Mouse (Mus musculus) gonadal fat pad, adult 2 months (tissue): ENCODE data around the gene Spns3. TPM values are rescaled to one million over a fixed set of nuclear protein-coding genes. Genes with fewer than 3 reads are reported as not detected.

Source experiments
- DNase-seq: peaks from one replicate; pipeline ENCODE4 v3.0.0-alpha.2; 2012; ENCODE audit warnings: low read depth
- polyA plus RNA-seq: library from polyadenylated mRNA; depleted of rRNA; stranded (reverse); fragments of >200 nt; gene quantifications from 2 replicates; pipeline ENCODE4 v1.2.3, GENCODE M21; 2012

Gene Spns3
- polyA plus RNA-seq, 1 experiment, result 2.5 TPM

DNA sequence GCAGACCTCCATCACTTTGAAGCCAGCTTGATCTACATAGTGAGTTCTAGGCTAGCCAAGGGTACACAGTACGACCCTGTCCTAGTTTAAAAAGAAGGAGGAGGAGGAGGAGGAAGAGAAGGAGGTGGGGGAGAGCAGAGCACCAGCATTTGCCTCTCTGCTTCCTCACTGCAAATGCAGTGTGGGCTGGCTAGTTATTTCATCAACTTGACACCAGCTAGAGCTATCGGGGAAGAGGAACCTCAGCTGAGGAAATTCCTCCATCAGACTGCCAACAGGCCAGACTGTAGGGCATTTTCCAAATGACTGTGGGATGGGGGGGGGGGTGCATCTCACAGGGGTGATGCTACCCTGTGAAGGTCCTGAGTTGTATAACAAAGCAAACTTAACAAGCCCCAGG is 31.9 kb downstream of the Spns3 start:
- no peak for DNase-seq

DNA sequence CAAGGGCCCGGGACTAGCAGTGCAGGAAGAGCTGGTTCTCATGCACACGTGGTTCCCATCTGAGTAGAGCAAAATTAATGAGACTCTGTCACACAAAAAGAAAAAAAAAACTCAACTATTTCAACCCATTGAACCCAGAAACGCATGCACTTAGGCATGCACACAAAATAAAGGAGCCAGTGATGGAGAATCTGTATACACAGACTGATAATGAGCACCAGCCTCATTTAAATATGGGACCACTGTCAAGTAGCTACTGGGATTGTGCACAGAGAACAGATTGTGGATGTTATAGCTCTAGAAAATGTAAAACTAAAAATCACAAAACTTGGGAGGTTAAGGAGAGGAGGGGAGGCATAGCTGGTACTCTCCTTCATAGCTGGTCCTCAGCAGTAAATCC is 35.3 kb downstream of the Spns3 start:
- DNase-seq, result no peak

DNA sequence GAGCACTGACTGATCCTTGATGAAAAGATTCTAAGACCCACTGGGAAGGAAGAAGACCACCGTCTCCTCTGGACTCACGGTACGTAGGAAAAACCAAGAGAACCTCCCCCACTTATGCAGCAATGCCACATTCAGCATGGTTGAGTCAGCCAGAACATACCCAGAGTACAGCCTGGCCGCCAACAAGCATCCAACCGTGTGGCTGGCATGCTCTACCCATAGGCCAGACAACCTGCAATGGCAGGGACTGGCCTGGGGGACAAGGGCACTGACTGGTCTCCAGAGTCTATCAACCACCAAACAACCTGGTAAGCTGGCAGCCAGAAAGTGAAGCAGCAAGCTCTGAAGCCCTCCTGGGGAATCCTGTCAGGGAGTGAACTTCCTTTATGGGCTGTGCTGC is 41.7 kb downstream of the Spns3 start:
- DNase-seq, result no peak

DNA sequence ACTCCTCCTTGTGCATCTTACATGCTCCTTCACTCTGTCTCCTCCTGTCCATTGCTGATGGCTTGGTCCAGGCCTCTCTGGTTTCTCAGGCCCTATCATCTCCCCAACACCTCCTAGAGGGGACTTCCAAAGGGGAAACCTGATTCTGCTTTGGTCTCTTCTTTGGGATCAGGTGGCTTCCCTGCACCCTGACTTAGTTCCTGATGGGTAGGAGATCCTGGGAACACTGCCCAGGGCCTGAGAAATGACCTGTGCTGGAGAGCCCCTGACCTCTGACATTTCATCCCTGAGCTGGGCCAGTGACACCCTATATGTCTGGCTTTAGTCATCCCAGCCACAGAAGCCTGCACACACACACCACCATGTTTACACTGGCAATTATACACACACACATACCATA is 42.7 kb downstream of the Spns3 start:
- no peak for DNase-seq

DNA sequence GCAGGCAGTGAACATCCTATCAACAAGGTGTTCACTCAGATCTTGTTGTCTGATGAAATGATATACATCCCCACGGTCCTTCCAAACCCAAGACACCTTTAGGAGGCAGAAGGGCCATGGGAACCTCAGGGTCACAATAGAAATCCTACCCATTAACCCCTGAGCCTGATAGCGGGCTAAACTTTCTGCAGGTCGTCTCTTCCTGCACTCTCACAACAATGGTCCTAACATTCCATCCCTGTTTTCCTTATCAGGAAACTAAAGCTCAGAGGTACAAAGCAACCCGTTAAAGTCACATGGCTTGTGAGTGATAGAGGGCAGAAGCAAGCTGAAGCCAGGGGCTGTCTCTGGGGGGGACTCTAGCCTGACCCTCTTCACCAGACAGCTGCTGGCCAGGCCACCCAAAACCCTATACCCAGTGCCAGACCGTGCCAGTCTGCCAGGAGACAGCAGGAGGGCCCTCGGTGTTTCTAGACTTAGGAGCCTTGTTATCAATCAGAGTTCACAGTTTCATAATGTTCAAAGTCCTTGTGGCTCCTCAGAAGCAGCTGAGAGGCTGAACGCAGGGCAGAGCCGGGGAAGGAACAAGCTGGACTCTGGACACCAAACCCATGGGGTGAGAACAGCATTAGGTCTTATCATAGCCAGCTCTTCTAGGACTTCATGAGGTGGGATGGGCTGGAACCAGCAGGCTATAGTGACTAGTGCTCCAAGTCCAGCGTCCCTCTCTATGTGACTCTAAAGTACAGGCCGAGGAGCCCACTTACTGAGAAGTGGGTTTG is 46.1 kb downstream of the Spns3 start:
- DNase-seq, result no peak

DNA sequence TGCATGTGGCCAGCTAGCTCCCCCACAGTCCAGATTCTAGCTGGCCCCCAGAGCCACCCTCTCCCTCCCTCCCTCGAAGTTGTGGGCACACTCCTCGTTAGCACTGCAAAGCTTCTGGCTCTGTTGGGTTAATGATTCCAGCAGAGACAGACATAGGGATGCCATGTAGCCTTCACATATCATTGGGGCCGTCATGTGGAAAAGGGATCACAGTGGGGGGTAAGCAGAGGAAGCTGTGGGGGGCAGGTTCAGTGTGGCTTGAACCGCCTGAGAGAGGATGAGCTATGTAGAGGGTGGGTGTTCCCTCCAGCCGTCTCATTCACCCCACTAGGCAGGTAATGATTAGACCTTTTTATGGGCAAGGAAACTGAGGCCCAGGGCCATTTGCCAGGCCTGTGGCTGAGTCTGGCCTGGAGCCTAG is 46.8 kb downstream of the Spns3 start:
- no peak for DNase-seq

DNA sequence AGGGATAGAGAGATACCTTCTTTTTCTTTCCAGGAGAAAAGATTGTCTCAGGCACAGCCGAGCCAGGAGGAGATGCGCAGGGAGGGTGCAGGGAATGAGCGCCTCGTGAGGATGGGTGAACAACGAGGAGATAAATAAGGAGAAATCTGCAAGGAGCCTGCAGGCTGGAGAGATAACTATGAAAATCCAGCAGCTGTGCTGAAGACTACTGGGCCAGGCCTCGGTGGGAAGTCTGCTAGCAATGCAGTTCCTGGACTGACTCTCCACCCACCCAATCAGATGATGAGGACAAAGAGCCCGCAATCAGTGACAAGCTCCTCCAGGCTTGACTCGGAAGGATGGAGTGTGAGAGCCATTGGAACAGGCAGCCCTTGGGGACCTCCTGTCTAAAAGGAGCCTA is 48.1 kb downstream of the Spns3 start:
- DNase-seq, result no peak

DNA sequence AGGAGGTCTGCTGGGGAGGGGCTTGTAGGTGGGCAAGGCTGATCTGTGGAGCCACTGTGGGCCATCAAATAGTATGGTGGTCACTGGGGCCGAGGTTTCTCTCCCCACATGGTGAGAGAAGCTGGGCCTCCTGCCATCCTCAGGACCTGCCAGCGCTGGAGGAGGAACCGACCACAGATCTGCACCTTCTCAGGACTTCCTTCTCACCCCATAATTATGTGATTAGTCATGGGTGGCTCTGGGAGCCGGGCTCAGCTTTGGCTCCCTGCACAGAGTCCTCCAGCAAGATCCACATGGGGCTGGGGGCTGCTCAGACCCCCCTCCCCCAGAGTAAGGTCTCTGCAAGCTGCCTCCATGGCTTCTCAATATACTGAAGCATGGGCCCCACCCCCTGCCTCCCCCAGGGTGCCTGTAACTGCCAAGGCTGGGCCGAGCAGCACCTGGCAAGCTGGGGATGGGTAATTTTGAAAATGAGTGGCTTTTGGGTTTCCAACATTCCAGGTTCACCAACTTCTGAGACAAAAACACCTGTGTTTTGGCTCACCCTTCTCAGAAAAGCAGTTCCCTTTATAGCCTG is 48.8 kb downstream of the Spns3 start:
- DNase-seq, result no peak

DNA sequence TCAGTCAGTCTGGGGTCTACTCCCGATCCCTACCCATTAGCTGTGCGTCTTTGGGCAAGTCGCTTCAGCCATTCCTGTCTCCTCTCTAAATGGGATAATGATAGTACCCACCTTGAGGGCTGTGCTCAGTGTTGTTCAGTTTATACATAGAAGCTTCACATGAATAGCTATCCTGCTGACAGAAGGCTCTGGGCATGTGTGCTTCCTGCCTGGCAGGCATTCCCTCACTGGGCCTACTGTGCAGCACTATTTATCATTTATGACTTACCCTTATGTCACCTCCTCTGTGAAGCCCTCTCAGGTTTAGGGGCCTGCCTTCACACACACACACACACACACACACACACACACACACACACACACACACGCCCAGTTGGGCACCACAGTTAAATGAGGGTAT is 50.2 kb downstream of the Spns3 start:
- no peak for DNase-seq

DNA sequence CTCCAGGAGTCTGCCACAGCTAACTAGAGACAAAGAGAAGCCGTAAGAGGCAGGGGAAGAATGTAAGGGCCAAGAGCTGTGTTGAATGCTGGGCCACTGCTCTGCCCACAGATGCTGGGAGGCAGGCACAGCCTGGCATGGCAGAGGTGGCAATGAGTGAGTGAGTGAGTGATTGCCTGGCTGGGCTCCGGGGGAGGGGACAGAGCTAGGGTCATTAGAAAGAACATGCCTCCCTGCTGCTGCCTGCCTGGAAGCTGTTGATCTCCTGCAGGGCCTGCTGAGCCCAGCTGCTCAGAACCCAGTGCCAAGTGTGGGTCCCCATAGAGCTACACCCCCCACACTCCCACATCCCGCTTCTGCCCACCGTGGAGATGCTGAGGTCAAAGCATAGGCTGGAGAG is 52.9 kb downstream of the Spns3 start:
- DNase-seq, result no peak

DNA sequence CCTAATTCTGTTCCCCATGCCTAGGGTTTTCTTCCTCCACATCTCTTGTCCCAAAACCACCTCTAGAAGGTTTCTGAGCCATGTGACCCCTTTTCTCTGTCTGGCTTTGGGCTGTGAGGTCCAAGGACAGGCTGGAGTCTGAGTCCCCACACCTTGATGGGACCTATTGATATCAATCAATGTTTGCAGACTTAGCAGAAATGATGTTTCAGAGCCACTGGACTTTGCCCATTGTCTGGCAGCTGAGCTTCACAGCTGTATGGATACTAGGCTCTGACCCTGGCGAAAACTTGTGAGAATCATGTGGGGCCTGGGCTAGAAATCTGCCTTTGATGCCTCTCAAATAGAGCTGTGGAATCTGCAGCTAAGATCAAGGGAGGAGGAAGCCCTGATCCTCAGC is 53.5 kb downstream of the Spns3 start:
- DNase-seq, result no peak

DNA sequence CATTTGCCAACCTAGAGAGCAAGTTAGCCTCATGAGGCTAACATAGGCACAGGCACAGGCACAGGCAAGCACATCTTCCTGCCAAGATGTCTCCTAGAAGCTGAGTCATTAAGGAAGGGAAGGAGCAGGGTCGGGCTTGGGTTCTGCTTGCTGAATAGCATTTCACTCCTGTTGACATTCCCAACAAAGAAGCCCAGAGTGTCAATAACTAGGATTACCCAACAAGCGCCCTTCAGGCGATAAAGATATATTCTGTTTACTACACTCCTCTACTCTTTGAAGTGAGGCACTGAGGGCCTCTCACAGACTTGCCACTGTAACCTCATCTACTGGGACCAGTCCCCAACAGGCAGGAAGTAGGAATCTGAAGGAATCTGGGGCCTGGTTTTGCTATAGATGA is 54.2 kb downstream of the Spns3 start:
- DNase-seq, result no peak

DNA sequence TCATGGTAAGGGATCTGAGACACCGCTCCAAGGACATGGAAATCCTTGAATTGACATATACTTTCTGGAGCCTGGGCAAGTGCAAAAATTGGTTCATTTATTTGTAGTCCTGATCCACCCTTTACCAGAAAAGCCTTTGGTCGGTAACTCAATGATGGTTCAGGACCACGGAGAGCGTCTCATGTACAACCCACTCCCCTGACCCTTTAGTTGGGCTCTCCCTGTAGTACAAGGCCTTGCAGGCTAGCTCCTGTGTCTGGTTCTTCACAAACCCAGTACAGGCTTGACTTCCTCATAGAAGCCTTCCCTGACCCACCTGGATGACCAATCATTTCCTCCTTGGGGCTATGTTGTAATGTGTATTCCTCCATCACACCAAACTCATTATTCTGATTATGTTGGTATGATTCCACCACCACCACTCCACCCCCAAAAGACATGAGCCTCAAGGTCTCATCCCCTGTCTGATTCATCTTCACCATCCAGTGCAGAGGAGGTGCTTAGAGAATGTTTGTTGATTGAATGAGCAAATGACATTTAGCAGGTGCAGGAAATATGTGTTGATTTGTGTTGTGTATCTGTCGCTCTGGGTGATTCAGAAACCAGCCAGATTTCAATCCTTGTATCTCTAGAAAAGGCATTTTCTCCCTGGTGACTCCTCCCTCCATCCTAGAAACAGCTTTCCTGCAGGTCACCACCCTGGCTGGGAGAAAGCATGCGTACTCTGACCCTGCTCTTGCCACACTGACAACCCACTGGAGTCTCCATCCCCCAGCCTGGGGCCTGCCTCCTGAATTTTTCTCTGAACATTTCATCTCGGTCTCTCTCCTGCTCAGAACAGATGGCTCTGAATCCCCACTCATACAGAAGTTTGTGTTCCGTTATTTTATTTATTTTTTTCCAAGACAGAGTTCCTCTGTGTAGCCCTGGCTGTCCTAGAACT is 56.0 kb downstream of the Spns3 start:
- no peak for DNase-seq

DNA sequence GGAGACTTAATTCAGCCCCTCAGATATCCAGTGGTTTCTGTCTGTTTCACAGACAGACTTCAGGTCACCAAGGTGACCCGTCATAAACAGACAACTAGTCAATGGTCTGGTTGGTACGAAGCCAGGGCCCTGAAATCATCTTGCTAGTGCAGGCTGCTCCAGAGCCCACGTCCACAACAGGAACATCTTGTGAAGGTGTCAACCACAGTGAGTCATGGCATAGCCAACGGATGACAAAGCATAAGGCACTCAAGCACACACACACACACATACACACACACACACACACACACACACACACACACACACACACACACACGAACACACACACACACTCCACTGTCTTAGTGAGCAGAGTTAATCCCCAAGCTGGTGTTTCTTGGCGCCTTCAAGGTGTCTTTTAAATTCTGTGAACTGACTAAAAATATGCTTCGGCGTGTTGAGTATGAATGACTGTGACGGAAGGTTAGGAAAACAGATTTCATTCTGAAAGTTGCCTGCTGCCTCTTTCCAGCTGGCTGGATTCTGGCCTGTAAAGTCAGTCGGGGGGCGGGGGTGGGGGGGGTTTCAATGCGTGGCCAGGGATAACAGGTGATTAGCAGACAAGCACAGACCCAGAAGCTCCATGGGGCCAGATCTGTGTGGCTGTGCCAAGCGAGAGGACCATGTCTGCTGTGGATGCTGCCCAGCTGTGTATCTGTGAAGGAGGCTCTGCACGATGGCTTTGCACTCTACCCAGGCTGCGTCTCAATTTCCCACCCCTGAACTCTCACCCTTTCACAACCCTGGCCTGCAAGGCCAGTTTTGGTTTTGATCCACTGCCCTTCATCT is 59.0 kb downstream of the Spns3 start:
- no peak for DNase-seq

DNA sequence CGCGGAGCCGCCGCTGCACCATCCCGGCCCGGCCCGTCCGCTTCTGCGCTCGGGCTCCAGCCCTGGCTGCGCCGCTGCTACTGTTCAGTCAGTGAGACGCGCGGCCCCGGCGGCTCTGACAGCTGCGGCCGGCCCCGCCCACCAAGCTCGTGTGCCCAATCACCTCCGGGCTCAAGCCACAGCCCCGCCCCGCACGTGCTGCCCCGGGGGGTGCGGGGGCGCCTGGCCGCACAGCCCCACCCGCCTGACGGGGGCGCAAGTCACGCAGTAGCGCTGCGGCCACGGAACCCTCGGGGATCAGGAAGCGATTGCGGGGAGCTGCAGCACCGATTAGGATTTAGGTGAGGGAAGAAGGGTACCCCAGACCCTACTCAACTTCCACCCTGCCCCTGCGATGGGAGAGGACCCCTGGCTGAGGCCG is 60.4 kb downstream of the Spns3 start, which contains the start of gene Spns2:
TSS of gene Spns2 (minus strand) at position 24 of the 421 bp plus-strand sequence.
- no peak for DNase-seq

DNA sequence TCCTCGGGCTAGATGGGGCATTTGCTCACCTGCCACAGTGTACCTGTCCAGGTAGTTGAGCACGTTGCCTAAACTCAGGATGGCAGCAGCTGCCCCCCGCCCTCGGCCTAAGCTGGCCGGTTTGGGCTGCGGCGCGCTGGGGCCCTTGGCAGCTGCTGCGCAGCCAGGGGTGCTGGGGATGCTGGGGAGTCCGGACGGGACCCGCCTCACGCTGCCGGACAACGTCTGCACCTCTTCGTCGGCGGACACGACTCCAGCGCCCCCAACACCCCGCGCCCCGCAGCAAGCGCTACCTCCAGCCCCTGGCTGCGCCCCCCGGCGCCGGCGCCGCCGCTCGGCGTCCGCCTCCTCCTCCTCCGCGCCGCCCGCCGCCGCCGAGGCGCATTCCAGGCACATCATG is 60.9 kb downstream of the Spns3 start:
- DNase-seq, result no peak

DNA sequence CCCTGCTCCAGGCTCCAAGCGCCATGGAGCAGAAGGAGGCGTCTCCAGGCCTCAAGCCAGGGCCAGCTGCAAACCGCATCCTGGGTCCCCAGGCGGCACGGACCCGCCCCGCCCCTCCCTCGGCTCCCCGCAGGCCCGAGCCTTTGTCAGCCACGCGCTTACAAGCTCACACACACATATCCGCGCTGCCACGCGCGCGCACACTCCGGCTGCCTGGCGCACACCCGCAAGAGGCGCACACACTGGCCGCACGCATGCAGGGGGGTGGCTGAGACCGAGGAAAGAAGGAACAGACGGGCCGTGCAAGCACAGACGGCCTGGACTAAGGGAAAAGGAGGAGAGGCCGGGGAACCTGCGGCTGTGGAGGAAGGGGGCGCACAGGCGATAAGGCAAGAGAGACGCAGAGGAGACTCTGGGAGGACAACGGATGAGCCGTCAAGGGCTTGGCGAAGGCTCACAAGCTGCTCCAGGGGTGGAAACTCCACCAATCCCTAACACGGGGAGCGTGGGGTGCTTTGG is 61.5 kb downstream of the Spns3 start:
- no peak for DNase-seq

DNA sequence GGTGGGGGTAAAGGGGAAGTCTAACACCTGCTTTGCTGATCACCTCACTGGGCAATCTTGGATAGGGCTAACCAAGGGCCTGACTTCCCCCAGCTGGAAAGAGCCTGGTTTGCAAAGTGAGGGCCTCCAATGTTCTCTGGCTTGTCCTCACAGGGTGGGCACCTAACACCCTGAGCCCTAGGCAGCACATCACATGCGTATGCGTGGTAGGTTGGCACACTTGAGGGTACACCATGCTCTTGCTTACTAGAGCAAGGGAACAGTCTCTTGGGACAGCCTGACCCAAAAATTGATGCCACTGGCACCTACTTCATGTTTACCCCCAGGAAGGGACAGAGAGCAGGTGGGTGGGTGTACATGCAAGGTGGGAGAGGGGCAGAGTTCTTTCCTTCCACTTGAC is 62.6 kb downstream of the Spns3 start:
- DNase-seq, result no peak

DNA sequence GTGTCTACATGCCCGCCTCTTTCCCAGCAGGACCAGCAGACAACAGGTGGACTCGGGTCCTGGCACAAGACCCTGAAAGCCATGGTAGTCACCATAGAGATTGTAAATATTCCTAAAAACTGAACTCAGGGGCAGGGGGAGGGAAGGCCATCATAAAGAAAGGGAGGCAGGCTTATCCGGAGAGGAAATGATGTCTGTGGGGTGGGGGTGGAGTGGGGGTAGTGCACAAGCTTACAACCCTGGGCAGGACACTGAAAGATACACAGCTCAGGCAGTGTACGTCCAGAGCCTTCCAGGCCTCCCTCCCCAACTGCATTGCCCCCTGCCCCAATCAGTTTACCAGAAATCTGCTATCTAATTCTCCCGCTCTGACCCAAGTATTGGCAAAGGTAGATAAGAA is 63.1 kb downstream of the Spns3 start:
- DNase-seq, result no peak

DNA sequence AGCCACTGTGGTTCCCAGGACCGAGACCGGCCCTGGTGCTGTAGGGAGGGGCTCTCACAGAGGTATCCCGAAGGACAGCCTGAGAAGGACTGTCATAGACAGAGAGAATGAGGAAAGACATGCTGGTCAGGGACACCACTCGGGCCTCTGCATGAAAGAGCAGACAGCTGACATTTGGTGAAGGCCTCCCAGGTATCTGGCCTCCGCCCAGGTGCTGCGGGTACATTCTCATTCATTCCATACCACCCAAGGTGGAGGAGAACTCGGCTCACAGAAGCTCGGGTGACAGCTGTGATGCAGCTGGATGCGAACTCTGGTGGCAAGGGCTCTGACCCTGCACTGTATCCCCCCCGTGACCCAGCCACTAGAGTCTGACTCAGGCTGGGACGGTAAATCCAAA is 64.3 kb downstream of the Spns3 start:
- no peak for DNase-seq

DNA sequence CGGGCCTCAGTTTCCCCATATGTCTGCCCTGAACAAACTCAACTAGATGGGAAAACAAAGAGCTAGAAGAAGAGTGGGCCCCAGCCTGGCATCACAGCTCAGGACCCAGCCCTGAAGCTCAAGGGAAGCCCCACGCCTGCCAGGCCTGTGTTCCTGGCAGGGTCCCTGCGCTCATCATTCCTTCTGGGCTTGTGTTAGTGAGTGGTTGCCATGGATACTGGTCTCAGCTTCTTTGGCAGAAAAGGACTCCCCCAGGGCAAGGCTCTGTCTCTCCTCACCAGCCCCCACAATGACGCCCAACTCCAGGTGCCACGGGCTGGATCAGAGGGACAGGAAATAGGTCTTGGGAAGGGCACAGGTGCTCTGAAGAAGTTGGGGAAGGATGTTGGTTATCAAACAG is 65.1 kb downstream of the Spns3 start:
- DNase-seq, result no peak
